Mouse (Mus musculus) cerebellum, postnatal 36 days (tissue): ENCODE measurements around the gene Ube2s.
"Not testable (repeated sequence)": the region's sequence is repeated elsewhere in the genome, so short reads cannot be mapped to it uniquely, and the experiment has no call there.

Source experiments
- DNase-seq, 2 experiments: peaks; one replicate each; pipeline ENCODE4 v3.0.0; 2021 to 2022; ENCODE audit warnings: mixed read lengths in 2 of 2

Ube2s gene

GRCm38 (mm10) chr7:4812303-4813104 lies at the start of gene Ube2s:
TSS of gene Ube2s (minus strand) at chr7:4812590.
- peak; percentile 97 for DNase-seq

- DNase-seq: not testable (repeated sequence)
Measured at GRCm38 (mm10) chr7:4860926-4861325, 48.5 kb upstream of the Ube2s start.

- DNase-seq: no peak
Measured at GRCm38 (mm10) chr7:4859418-4859978, 47.1 kb upstream of the Ube2s start.

GRCm38 (mm10) chr7:4857321-4857720 lies 44.9 kb upstream of the Ube2s start:
- DNase-seq: peak in 1 of 2 experiments; percentile 42

GRCm38 (mm10) chr7:4856508-4856907 lies 44.1 kb upstream of the Ube2s start:
- no peak for DNase-seq

- no peak for DNase-seq
Measured at GRCm38 (mm10) chr7:4853613-4854012, 41.2 kb upstream of the Ube2s start.

GRCm38 (mm10) chr7:4851315-4851688 lies 38.9 kb upstream of the Ube2s start:
- DNase-seq: no peak

GRCm38 (mm10) chr7:4850621-4851314 lies 38.4 kb upstream of the Ube2s start:
- DNase-seq: no peak

- no peak for DNase-seq
Measured at GRCm38 (mm10) chr7:4849372-4849771, 37.0 kb upstream of the Ube2s start.

GRCm38 (mm10) chr7:4844917-4845309 lies 32.5 kb upstream of the Ube2s start:
- DNase-seq: peak; percentile 68 to 74

GRCm38 (mm10) chr7:4844245-4844916 lies 32.0 kb upstream of the Ube2s start, which contains the start of gene Shisa7:
TSS of gene Shisa7 (minus strand) at chr7:4844696.
- DNase-seq: no peak

GRCm38 (mm10) chr7:4843604-4844244 lies 31.3 kb upstream of the Ube2s start:
- peak; percentile 29 to 38 for DNase-seq

GRCm38 (mm10) chr7:4842634-4843131 lies 30.3 kb upstream of the Ube2s start:
- no peak for DNase-seq

- no peak for DNase-seq
Measured at GRCm38 (mm10) chr7:4842077-4842476, 29.7 kb upstream of the Ube2s start.

GRCm38 (mm10) chr7:4837639-4838038 lies 25.2 kb upstream of the Ube2s start:
- no peak for DNase-seq

- DNase-seq: peak; percentile 83 to 85
Measured at GRCm38 (mm10) chr7:4836351-4836792, 24.0 kb upstream of the Ube2s start.

GRCm38 (mm10) chr7:4835631-4836327 lies 23.4 kb upstream of the Ube2s start:
- DNase-seq: peak; percentile 21 to 26

- DNase-seq: no peak
Measured at GRCm38 (mm10) chr7:4830476-4830875, 18.1 kb upstream of the Ube2s start.

- DNase-seq: no peak
Measured at GRCm38 (mm10) chr7:4825365-4825764, 13.0 kb upstream of the Ube2s start.

- no peak for DNase-seq
Measured at GRCm38 (mm10) chr7:4822162-4822907, 9.9 kb upstream of the Ube2s start.

GRCm38 (mm10) chr7:4821690-4822089 lies 9.3 kb upstream of the Ube2s start:
- no peak for DNase-seq
